Mouse (Mus musculus): ENCODE measurements at regions not wholly inside any gene's neighbourhood (a gene's known extent, or its start where the extent isn't known, plus 50 kb on each side); places are given as distances from the start of the nearest gene placed in this dataset.

DNA sequence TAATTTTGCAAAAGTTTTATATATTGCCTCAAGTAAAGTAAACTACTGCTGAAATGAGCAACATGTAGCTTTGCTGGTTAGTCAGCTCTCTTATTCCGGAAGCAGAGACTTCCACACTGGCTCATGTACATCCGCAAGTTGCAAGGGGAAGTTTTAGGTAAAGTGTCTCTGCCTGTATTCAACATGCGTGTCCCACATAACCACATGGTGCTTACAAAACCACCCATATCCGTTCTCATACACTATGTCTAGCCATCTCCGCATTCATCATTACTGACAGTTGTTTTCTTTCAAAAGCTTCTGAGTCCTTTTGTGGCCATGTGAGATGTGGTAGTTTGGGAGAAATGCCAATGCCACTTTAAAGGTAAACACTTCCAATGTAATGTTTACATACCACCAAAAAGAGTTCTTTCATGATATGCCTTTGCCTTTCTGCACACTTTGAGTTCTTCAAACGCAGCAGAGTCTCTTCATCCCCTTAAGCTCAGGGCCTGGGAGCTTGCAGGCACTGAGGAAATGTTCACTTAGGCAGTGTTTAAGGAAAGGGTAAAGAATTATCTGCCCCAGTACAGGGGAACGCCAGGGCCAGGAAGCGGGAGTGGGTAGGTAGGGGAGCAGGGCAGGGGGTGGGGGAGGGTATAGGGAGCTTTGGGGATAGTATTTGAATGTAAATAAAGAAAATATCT, 81.5 kb upstream of the Rgs1 start:
- 82% methylated on average over 8 of the region's 8 CpGs for WGBS
- TF ChIP-seq CTCF (IDR thresholded peaks at IDR 0.05; ENCODE audit: insufficient read depth, low read depth, low read length) (no peak), POLR2A (IDR thresholded peaks at IDR 0.05; ENCODE audit: insufficient read depth, low read depth, low read length) (no peak)
- Histone ChIP-seq H3K27ac (ENCODE audit: insufficient read depth, low read depth, low read length) (no peak overlapping the region), H3K4me3 (ENCODE audit: insufficient read depth, low read depth, low read length) (no peak overlapping the region), H3K4me1 (ENCODE audit: control insufficient read depth, insufficient read depth, low read length) (no peaks in the 10 kb centered on the region)

DNA sequence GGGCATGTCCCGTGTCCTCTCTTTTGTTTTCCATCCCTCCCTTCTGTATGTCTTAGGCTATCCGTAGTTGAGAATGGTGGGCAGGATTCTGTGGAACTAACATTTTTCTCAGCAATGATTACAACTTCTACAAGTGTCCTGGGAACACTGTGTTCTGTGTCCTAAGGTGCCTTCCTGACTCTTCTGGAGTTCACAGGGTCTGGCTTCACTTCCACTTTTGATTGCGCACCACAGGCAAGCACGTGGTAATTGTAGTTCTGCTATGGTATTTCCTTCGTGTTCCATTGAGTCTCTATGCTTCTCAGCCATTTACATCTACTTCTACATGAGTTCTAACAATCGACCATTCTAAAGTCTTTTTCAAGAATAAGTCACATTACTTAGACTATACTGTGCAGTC, 70.4 kb upstream of the Rgs1 start:
- Histone ChIP-seq H3K4me1 (ENCODE audit: control insufficient read depth, insufficient read depth, low read length) (no peaks in the 10 kb centered on the region), H3K27ac (ENCODE audit: insufficient read depth, low read depth, low read length) (no peak overlapping the region), H3K4me3 (ENCODE audit: insufficient read depth, low read depth, low read length) (no peak overlapping the region)
- TF ChIP-seq POLR2A (IDR thresholded peaks at IDR 0.05; ENCODE audit: insufficient read depth, low read depth, low read length) (no peak), CTCF (IDR thresholded peaks at IDR 0.05; ENCODE audit: insufficient read depth, low read depth, low read length) (no peak)
- WGBS, result 81% methylated on average over 6 of the region's 6 CpGs

- Histone ChIP-seq H3K4me1 (ENCODE audit: control insufficient read depth, insufficient read depth, low read length) (no peaks in the 10 kb centered on the region), H3K27ac (ENCODE audit: insufficient read depth, low read depth, low read length) (no peak overlapping the region), H3K4me3 (ENCODE audit: insufficient read depth, low read depth, low read length) (no peak overlapping the region)
- TF ChIP-seq CTCF (IDR thresholded peaks at IDR 0.05; ENCODE audit: insufficient read depth, low read depth, low read length), result no peak
- no peak for TF ChIP-seq POLR2A (IDR thresholded peaks at IDR 0.05; ENCODE audit: insufficient read depth, low read depth, low read length)
- 71% methylated on average over 1 of the region's 1 CpGs for WGBS
Observed at GRCm38 (mm10) chr1:144318289-144318688, 69.2 kb upstream of the Rgs1 start.

DNA sequence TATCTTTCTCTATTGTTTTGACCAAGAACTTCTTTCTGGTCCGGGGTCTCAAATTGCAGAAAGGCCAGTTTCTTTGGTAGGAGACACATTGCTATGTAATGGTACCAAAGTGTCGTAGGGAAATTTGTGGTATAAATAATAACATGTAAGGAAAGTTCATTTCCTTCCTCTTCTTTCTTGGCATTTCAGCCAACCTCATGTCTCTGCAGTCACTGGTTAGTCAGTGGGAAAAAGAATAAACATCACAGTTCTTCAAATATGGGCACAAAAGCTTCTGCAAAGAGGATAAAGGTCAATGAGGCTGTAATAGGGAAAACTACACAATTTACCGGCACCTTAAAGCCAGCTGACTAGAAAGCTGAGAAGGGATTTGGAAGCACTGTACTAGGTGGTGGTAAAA, 68.5 kb upstream of the Rgs1 start:
- TF ChIP-seq POLR2A (IDR thresholded peaks at IDR 0.05; ENCODE audit: insufficient read depth, low read depth, low read length), result no peak
- no peak for TF ChIP-seq CTCF (IDR thresholded peaks at IDR 0.05; ENCODE audit: insufficient read depth, low read depth, low read length)
- Histone ChIP-seq H3K27ac (ENCODE audit: insufficient read depth, low read depth, low read length) (no peak overlapping the region), H3K4me3 (ENCODE audit: insufficient read depth, low read depth, low read length) (no peak overlapping the region), H3K4me1 (ENCODE audit: control insufficient read depth, insufficient read depth, low read length) (no peaks in the 10 kb centered on the region)
- 91% methylated on average over 3 of the region's 3 CpGs for WGBS

- H3K4me1 ChIP-seq (ENCODE audit: control insufficient read depth, insufficient read depth, low read length), result no peaks in the 10 kb centered on the region
- no peak overlapping the region for H3K27ac ChIP-seq (ENCODE audit: insufficient read depth, low read depth, low read length)
- no peak overlapping the region for H3K4me3 ChIP-seq (ENCODE audit: insufficient read depth, low read depth, low read length)
- no peak for TF ChIP-seq POLR2A (IDR thresholded peaks at IDR 0.05; ENCODE audit: insufficient read depth, low read depth, low read length)
- no peak for TF ChIP-seq CTCF (IDR thresholded peaks at IDR 0.05; ENCODE audit: insufficient read depth, low read depth, low read length)
- WGBS, result 93% methylated on average over 2 of the region's 2 CpGs
Observed at GRCm38 (mm10) chr1:144316251-144316650, 67.2 kb upstream of the Rgs1 start.

- Histone ChIP-seq H3K4me3 (ENCODE audit: insufficient read depth, low read depth, low read length) (no peak overlapping the region), H3K27ac (ENCODE audit: insufficient read depth, low read depth, low read length) (no peak overlapping the region), H3K4me1 (ENCODE audit: control insufficient read depth, insufficient read depth, low read length) (no peaks in the 10 kb centered on the region)
- TF ChIP-seq CTCF (IDR thresholded peaks at IDR 0.05; ENCODE audit: insufficient read depth, low read depth, low read length), result no peak
- no peak for TF ChIP-seq POLR2A (IDR thresholded peaks at IDR 0.05; ENCODE audit: insufficient read depth, low read depth, low read length)
- WGBS, result 94% methylated on average over 2 of the region's 2 CpGs
Observed at GRCm38 (mm10) chr1:144314382-144314781, 65.3 kb upstream of the Rgs1 start.

DNA sequence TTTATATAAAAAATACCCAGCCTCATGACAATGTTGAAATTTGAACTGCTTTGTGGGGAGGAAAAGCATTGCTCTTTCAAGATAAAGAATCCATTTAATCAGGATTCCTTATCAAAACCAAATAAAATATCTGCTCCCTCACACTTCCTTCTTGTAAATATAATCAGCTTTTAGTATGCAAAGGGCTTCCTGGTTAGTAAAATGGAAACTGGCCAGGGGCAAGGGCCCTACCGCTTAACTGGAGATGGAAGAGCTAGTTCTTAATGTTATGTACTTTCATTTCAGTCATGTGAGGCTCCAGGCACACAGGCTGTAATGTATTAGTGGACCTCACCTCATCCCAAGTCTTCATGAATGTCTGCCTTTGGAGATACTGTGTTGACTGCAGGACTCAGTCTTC, 64.3 kb upstream of the Rgs1 start:
- H3K4me1 ChIP-seq (ENCODE audit: control insufficient read depth, insufficient read depth, low read length), result no peaks in the 10 kb centered on the region
- H3K27ac ChIP-seq (ENCODE audit: insufficient read depth, low read depth, low read length), result no peak overlapping the region
- TF ChIP-seq CTCF (IDR thresholded peaks at IDR 0.05; ENCODE audit: insufficient read depth, low read depth, low read length) (no peak), POLR2A (IDR thresholded peaks at IDR 0.05; ENCODE audit: insufficient read depth, low read depth, low read length) (no peak)
- WGBS, result 82% methylated on average over 1 of the region's 1 CpGs
- no peak overlapping the region for H3K4me3 ChIP-seq (ENCODE audit: insufficient read depth, low read depth, low read length)

DNA sequence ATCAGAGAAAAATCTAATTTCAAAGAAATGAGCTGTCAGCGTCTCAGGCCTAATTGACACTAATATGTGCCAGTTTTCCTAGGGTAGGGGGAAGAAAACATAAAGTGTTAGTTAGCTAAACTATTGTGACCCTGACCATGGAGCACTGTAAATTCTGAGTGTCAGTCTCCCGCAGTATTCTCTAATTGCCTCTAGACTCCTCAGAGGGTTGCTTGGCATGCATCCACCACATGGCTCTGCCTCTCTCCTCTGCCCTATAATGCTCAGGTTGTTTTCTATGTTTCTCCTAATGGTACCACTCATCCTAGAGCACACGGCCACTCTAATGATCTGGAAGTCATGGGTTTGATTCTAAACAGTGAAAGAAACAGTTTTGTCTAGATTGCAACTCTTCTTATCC, 60.9 kb upstream of the Rgs1 start:
- Histone ChIP-seq H3K4me1 (ENCODE audit: control insufficient read depth, insufficient read depth, low read length) (no peaks in the 10 kb centered on the region), H3K4me3 (ENCODE audit: insufficient read depth, low read depth, low read length) (no peak overlapping the region), H3K27ac (ENCODE audit: insufficient read depth, low read depth, low read length) (no peak overlapping the region)
- TF ChIP-seq POLR2A (IDR thresholded peaks at IDR 0.05; ENCODE audit: insufficient read depth, low read depth, low read length) (no peak), CTCF (IDR thresholded peaks at IDR 0.05; ENCODE audit: insufficient read depth, low read depth, low read length) (no peak)
- WGBS, result 42% methylated on average over 3 of the region's 3 CpGs

DNA sequence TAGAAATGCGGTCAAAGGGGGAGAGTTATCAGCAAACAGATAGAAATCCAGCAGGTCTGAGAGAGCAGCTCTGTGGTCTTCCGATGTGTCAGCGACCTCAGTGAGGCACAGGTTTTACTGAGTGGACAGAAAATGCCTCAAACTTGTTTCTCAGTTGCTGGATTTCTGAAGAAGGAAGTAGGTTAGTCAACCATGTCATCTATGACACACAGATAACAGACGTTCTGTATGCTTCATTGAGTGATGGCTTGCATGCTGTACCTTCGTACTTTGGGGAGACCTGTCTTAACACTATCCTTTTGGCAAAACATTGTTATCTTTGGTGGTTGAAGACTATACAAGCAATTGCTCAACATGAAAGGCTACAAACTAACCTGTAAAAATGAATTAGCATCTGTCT, 59.3 kb upstream of the Rgs1 start:
- Histone ChIP-seq H3K27ac (ENCODE audit: insufficient read depth, low read depth, low read length) (no peak overlapping the region), H3K4me1 (ENCODE audit: control insufficient read depth, insufficient read depth, low read length) (no peaks in the 10 kb centered on the region), H3K4me3 (ENCODE audit: insufficient read depth, low read depth, low read length) (no peak overlapping the region)
- no peak for TF ChIP-seq POLR2A (IDR thresholded peaks at IDR 0.05; ENCODE audit: insufficient read depth, low read depth, low read length)
- no peak for TF ChIP-seq CTCF (IDR thresholded peaks at IDR 0.05; ENCODE audit: insufficient read depth, low read depth, low read length)
- 95% methylated on average over 5 of the region's 5 CpGs for WGBS

DNA sequence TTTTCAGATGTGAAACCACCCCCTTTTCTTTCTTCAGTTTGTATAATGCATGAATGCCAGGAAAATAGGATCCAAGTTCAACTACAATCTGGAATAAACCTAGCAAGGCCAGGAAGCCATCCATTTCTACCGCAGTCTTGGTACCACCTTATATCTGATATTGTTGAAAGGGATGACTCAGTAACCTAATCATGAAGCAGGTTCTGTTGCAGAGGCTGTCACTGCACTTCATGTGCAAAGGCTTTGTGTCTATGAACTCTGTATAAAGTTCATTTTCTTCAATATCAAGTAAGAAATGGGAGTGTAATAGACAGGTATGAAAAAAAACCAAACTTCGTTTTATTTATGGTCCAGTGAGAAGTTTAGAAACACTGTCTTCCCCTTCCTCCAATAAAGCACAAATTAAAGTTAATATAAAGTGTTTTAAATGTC, 58.8 kb upstream of the Rgs1 start:
- TF ChIP-seq POLR2A (IDR thresholded peaks at IDR 0.05; ENCODE audit: insufficient read depth, low read depth, low read length), result no peak
- no peak for TF ChIP-seq CTCF (IDR thresholded peaks at IDR 0.05; ENCODE audit: insufficient read depth, low read depth, low read length)
- Histone ChIP-seq H3K4me1 (ENCODE audit: control insufficient read depth, insufficient read depth, low read length) (no peaks in the 10 kb centered on the region), H3K27ac (ENCODE audit: insufficient read depth, low read depth, low read length) (no peak overlapping the region), H3K4me3 (ENCODE audit: insufficient read depth, low read depth, low read length) (no peak overlapping the region)
- WGBS, result 95% methylated on average over 2 of the region's 2 CpGs
